Mouse (Mus musculus): ENCODE data around the gene Foxj2. TPM values are rescaled to one million over a fixed set of nuclear protein-coding genes. Genes with fewer than 3 reads are reported as not detected.

The Foxj2 gene
- total RNA-seq, 1 experiment from 2014 or later: 9.7 TPM

- peak; percentile 95 for ATAC-seq (replicated peaks in 1 of 2; ENCODE audit: insufficient read depth in 1 of 2, low FRiP score in 2 of 2, low TSS enrichment in 1 of 2, low read depth in 1 of 2, poor library complexity in 2 of 2, severe bottlenecking in 2 of 2)
Observed at GRCm38 (mm10) chr6:122810615-122811279, 9.0 kb upstream of the Foxj2 start.

GRCm38 (mm10) chr6:122811280-122811652 is 8.4 kb upstream of the Foxj2 start:
- peak; percentile 76 to 82 for ATAC-seq (replicated peaks in 1 of 2; ENCODE audit: insufficient read depth in 1 of 2, low FRiP score in 2 of 2, low TSS enrichment in 1 of 2, low read depth in 1 of 2, poor library complexity in 2 of 2, severe bottlenecking in 2 of 2)

- ATAC-seq (replicated peaks in 1 of 2; ENCODE audit: insufficient read depth in 1 of 2, low FRiP score in 2 of 2, low TSS enrichment in 1 of 2, low read depth in 1 of 2, poor library complexity in 2 of 2, severe bottlenecking in 2 of 2): peak; percentile 27 to 39; a peak in 3 of 4 replicates
Observed at GRCm38 (mm10) chr6:122811771-122812600, 7.7 kb upstream of the Foxj2 start.

- no peak for ATAC-seq (replicated peaks in 1 of 2; ENCODE audit: insufficient read depth in 1 of 2, low FRiP score in 2 of 2, low TSS enrichment in 1 of 2, low read depth in 1 of 2, poor library complexity in 2 of 2, severe bottlenecking in 2 of 2)
Observed at GRCm38 (mm10) chr6:122812716-122813115, 7.0 kb upstream of the Foxj2 start.

- ATAC-seq (replicated peaks in 1 of 2; ENCODE audit: insufficient read depth in 1 of 2, low FRiP score in 2 of 2, low TSS enrichment in 1 of 2, low read depth in 1 of 2, poor library complexity in 2 of 2, severe bottlenecking in 2 of 2): no peak
Observed at GRCm38 (mm10) chr6:122813640-122814039, 6.1 kb upstream of the Foxj2 start.

- ATAC-seq (replicated peaks in 1 of 2; ENCODE audit: insufficient read depth in 1 of 2, low FRiP score in 2 of 2, low TSS enrichment in 1 of 2, low read depth in 1 of 2, poor library complexity in 2 of 2, severe bottlenecking in 2 of 2): peak; percentile 20 to 27; a peak in 2 of 4 replicates
Observed at GRCm38 (mm10) chr6:122820071-122820798, 521 bp downstream of the Foxj2 start.

GRCm38 (mm10) chr6:122820799-122821650 is 1.3 kb downstream of the Foxj2 start:
- peak in 1 of 2 experiments; percentile 8; a peak in 1 of 4 replicates for ATAC-seq (replicated peaks in 1 of 2; ENCODE audit: insufficient read depth in 1 of 2, low FRiP score in 2 of 2, low TSS enrichment in 1 of 2, low read depth in 1 of 2, poor library complexity in 2 of 2, severe bottlenecking in 2 of 2)

GRCm38 (mm10) chr6:122821822-122822221 is 2.1 kb downstream of the Foxj2 start:
- ATAC-seq (replicated peaks in 1 of 2; ENCODE audit: insufficient read depth in 1 of 2, low FRiP score in 2 of 2, low TSS enrichment in 1 of 2, low read depth in 1 of 2, poor library complexity in 2 of 2, severe bottlenecking in 2 of 2): no peak

- ATAC-seq (replicated peaks in 1 of 2; ENCODE audit: insufficient read depth in 1 of 2, low FRiP score in 2 of 2, low TSS enrichment in 1 of 2, low read depth in 1 of 2, poor library complexity in 2 of 2, severe bottlenecking in 2 of 2): no peak
Observed at GRCm38 (mm10) chr6:122824086-122824485, 4.4 kb downstream of the Foxj2 start.

GRCm38 (mm10) chr6:122825166-122825565 is 5.5 kb downstream of the Foxj2 start:
- no peak for ATAC-seq (replicated peaks in 1 of 2; ENCODE audit: insufficient read depth in 1 of 2, low FRiP score in 2 of 2, low TSS enrichment in 1 of 2, low read depth in 1 of 2, poor library complexity in 2 of 2, severe bottlenecking in 2 of 2)

- ATAC-seq (replicated peaks in 1 of 2; ENCODE audit: insufficient read depth in 1 of 2, low FRiP score in 2 of 2, low TSS enrichment in 1 of 2, low read depth in 1 of 2, poor library complexity in 2 of 2, severe bottlenecking in 2 of 2): peak; percentile 82 to 85
Observed at GRCm38 (mm10) chr6:122825923-122826742, 6.4 kb downstream of the Foxj2 start.

- ATAC-seq (replicated peaks in 1 of 2; ENCODE audit: insufficient read depth in 1 of 2, low FRiP score in 2 of 2, low TSS enrichment in 1 of 2, low read depth in 1 of 2, poor library complexity in 2 of 2, severe bottlenecking in 2 of 2): peak; percentile 40 to 48; a peak in 3 of 4 replicates
Observed at GRCm38 (mm10) chr6:122828086-122828485, 8.4 kb downstream of the Foxj2 start.

- ATAC-seq (replicated peaks in 1 of 2; ENCODE audit: insufficient read depth in 1 of 2, low FRiP score in 2 of 2, low TSS enrichment in 1 of 2, low read depth in 1 of 2, poor library complexity in 2 of 2, severe bottlenecking in 2 of 2): no peak
Observed at GRCm38 (mm10) chr6:122832880-122833279, 13.2 kb downstream of the Foxj2 start.

GRCm38 (mm10) chr6:122834365-122834764 is 14.7 kb downstream of the Foxj2 start:
- ATAC-seq (replicated peaks in 1 of 2; ENCODE audit: insufficient read depth in 1 of 2, low FRiP score in 2 of 2, low TSS enrichment in 1 of 2, low read depth in 1 of 2, poor library complexity in 2 of 2, severe bottlenecking in 2 of 2): peak; percentile 86 to 92

GRCm38 (mm10) chr6:122836974-122837373 is 17.3 kb downstream of the Foxj2 start:
- no peak for ATAC-seq (replicated peaks in 1 of 2; ENCODE audit: insufficient read depth in 1 of 2, low FRiP score in 2 of 2, low TSS enrichment in 1 of 2, low read depth in 1 of 2, poor library complexity in 2 of 2, severe bottlenecking in 2 of 2)

GRCm38 (mm10) chr6:122837539-122837938 is 17.8 kb downstream of the Foxj2 start:
- ATAC-seq (replicated peaks in 1 of 2; ENCODE audit: insufficient read depth in 1 of 2, low FRiP score in 2 of 2, low TSS enrichment in 1 of 2, low read depth in 1 of 2, poor library complexity in 2 of 2, severe bottlenecking in 2 of 2): no peak
